Mouse (Mus musculus): Measurements from ENCODE around the gene Ctr9. TPM values are rescaled to one million over a fixed set of nuclear protein-coding genes. Genes with fewer than 3 reads are reported as not detected.

The Ctr9 gene
- total RNA-seq, 1 experiment from 2014 or later, result 45.9 TPM

GRCm38 (mm10) chr7:111098196-111098595 is 69.4 kb downstream of the Ctr9 start:
- no peak for DNase-seq

Other genes starting within 250 kb of the Ctr9 start
- gene Rnf141, start 184.5 kb upstream of the Ctr9 start, total RNA-seq (2021), result 38.8 and 46.1 TPM in 2 replicates
- 13.2 and 18.8 TPM in 2 replicates for gene Lyve1, start 165.7 kb upstream of the Ctr9 start, total RNA-seq (2021)
- gene Mrvi1, start 46.5 kb upstream of the Ctr9 start, total RNA-seq (2021), result 11.6 and 13.0 TPM in 2 replicates
- gene Eif4g2, start 54.1 kb downstream of the Ctr9 start, total RNA-seq (2021), result 933 and 946 TPM in 2 replicates